8 mouse cellular contexts compared by ENCODE assay signal in genomic region chr16:36626567-36627197, GRCm38 (mm10). TPM values are rescaled to one million over a fixed set of nuclear protein-coding genes. Genes with fewer than 3 reads are reported as not detected.
DNase-seq lines count a peak whose midpoint lies in the region; ATAC-seq lines count a peak whose summit lies in the region.
"Had no signal": no experiment of that assay in that cellular context is flagged by ENCODE, and none has a peak within 500 bp of the region (broad histone marks: within the 10 kb centered on the region; RNA-seq: fewer than 3 reads in every experiment).

No protein-coding gene starts in this region.

- whole genome bisulfite sequencing in large intestine, adult 2 months = 55% methylated on average over 5 of the region's 5 CpGs
- 90% methylated on average over 5 of the region's 5 CpGs for WGBS in midbrain, embryonic 16.5 days

- H3K4me3 ChIP-seq in midbrain, embryonic 16.5 days (ENCODE audit: low read depth, low read length) = no peak overlapping the region

- peak; percentile 1 for DNase-seq in T-cell, adult 2 months (ENCODE audit: low spot score)
- DNase-seq in large intestine, adult 2 months (ENCODE audit: low read depth, low spot score) = peak; percentile 83
- no peak for DNase-seq in right cerebral cortex, postnatal 25 days
- no peak for DNase-seq in cerebellum, adult 9-10 months
- DNase-seq: kidney, postnatal 36 days had no signal

- no peaks in the 10 kb centered on the region for H3K36me3 ChIP-seq in midbrain, embryonic 16.5 days (ENCODE audit: control insufficient read depth, insufficient read depth, low read length)

- no peaks in the 10 kb centered on the region for H3K9me3 ChIP-seq in midbrain, embryonic 16.5 days (replicated peaks; ENCODE audit: control insufficient read depth, low read length, poor library complexity, severe bottlenecking)

- no peak overlapping the region for H3K27ac ChIP-seq in midbrain, embryonic 16.5 days (ENCODE audit: low read length)

- H3K9ac ChIP-seq in midbrain, embryonic 16.5 days (ENCODE audit: low read depth, low read length) = no peak overlapping the region

- H3K27me3 ChIP-seq in midbrain, embryonic 16.5 days (ENCODE audit: control insufficient read depth, insufficient read depth, low read depth, low read length) = no peaks in the 10 kb centered on the region

- no peak overlapping the region for H3K4me2 ChIP-seq in midbrain, embryonic 16.5 days (ENCODE audit: low read length)

- no peaks in the 10 kb centered on the region for H3K4me1 ChIP-seq in midbrain, embryonic 16.5 days (ENCODE audit: control insufficient read depth, insufficient read depth, low read length)

- peak; percentile 95 for ATAC-seq in CD4-positive, CD25-positive, alpha-beta regulatory T cell, adult 4 months
- ATAC-seq in megakaryocyte progenitor cell, adult 5-6 weeks (replicated peaks; ENCODE audit: poor library complexity) = peak; percentile 98
- ATAC-seq in midbrain, embryonic 16.5 days = no peak

RNA-seq across cellular contexts. Expression of gene Cd86, which starts 39.2 kb away (rescaled TPM):
- 10 to 100 TPM; 41.5 to 52.1 TPM for polyA plus RNA-seq in CD4-positive, CD25-positive, alpha-beta regulatory T cell, adult 4 months (2017; shearing (Covaris generic))
- 1.7 and 2.5 TPM in 2 replicates for polyA plus RNA-seq in large intestine, adult 2 months (2012; rRNA removed)
- total RNA-seq in megakaryocyte progenitor cell, adult 5-6 weeks (2015) = 2.6 and 3.2 TPM in 2 replicates
- 0.91 and 1.5 TPM in 2 replicates for total RNA-seq in megakaryocyte progenitor cell, adult 5-6 weeks (2017)
- polyA plus RNA-seq in midbrain, embryonic 16.5 days (2015; fragmentation: Nextera tagmentation; extraction: Ambion mirVana) = 1.1 and 1.7 TPM in 2 replicates

Comparison
In these comparisons a context has a peak if more than half of its experiments do, and no peak if none do; other contexts are left out.
1. DNase-seq: peak in T-cell, adult 2 months (single experiment) and large intestine, adult 2 months (single experiment); none in right cerebral cortex, postnatal 25 days (single experiment) and cerebellum, adult 9-10 months (single experiment).
2. RNA of gene Cd86, which starts 39.2 kb away (polyA plus RNA-seq): 41.5 to 52.1 TPM in CD4-positive, CD25-positive, alpha-beta regulatory T cell, adult 4 months; 1.7 to 2.5 TPM in large intestine, adult 2 months and 1.1 to 1.7 TPM in midbrain, embryonic 16.5 days; every median in the first group is over 10 times any median in the second.